Mouse (Mus musculus) mature B cell (primary cell): ENCODE data around the gene 2210011C24Rik.
"Not testable (repeated sequence)": the region's sequence is repeated elsewhere in the genome, so short reads cannot be mapped to it uniquely, and the experiment has no call there.

Experiments used
- in situ Hi-C: fragments of 300-500 bp; cut with MboI; formaldehyde crosslinking; loops from 2 replicates; pipeline ENCODE4 v1.14.3; 2019

2210011C24Rik gene

GRCm38 (mm10) chr8:83992488-83992887 lies 19.5 kb downstream of the 2210011C24Rik start:
- in situ Hi-C loops, result no loop called here

DNA sequence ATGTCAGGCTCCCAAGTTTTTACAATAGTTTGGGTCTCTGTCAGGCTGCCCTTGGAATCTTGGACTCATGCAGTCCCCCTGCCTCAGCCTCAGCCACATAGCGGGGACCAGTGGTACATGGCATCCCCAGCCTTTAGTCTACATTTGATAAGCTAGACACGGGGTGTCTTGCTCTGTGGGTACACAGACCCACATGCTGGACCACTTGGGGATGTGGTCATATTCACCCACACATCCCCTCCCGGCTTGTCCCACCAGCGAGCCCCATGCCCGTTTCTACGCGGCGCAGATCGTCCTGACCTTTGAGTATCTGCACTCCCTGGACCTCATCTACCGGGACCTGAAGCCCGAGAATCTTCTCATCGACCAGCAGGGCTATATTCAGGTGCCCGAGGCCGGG lies 21.8 kb downstream of the 2210011C24Rik start:
- in situ Hi-C loops, result no loop called here

- in situ Hi-C loops, result no loop called here
These were observed 22.7 kb downstream of the 2210011C24Rik start for GRCm38 (mm10) chr8:83989243-83989642.

DNA sequence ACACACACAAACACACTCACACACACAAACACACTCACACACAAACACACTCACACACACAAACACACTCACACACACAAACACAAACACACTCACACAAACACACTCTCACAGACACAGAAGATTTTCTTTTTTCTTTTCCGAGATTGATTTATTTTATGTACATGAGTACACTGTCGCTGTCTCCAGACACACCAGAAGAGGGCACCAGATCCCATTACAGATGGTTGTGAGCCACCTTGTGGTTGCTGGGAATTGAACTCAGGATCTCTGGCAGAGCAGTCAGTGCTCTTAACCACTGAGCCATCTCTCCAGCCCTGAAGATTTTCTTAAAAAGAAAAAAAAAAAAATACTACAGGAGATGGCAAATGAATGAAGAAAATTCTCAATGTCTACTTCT lies 28.7 kb downstream of the 2210011C24Rik start:
- in situ Hi-C loops, result not testable (repeated sequence)

GRCm38 (mm10) chr8:83982449-83982848 lies 29.5 kb downstream of the 2210011C24Rik start:
- in situ Hi-C loops, result no loop called here

- in situ Hi-C loops, result no loop called here
These were observed 30.4 kb downstream of the 2210011C24Rik start for GRCm38 (mm10) chr8:83981533-83981932.

DNA sequence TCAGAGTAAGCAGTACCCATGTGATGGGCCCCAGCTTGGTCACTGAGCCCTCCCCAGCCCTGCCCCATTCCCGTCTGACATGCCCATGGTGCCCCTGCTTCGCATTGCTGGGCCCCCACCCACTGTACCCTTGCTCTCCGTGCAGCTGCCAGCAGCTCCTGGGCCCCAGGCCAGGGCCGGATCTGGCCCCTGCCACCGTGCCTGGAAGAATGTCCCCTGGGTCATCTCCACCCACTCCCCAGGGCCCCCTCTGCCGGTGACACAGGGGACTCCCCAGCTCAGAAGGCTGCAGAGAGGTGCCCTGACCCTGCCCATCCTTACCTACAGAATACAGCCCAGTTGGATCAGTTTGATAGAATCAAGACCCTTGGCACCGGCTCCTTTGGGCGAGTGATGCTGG lies 31.1 kb downstream of the 2210011C24Rik start:
- in situ Hi-C loops, result no loop called here

DNA sequence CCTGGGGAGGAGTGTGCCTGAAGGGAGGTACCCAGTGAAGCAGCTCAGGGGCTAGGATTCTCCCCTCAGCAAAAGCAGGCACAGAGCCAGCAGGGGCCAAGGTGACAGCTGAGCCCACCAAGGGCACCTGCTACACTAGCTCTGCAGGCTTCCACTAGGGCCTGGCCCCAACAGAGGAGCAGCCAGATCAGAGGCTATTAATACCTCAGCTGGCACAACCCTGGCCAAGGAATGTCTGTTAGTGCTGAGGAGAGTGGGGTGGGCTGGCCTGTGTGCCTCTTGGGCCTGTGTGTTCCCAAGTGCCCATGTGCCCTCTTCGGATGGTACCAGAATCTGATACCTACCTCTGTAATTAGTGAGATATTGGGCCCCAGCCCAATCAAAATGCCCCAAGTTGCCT lies 31.7 kb downstream of the 2210011C24Rik start:
- in situ Hi-C loops, result no loop called here

DNA sequence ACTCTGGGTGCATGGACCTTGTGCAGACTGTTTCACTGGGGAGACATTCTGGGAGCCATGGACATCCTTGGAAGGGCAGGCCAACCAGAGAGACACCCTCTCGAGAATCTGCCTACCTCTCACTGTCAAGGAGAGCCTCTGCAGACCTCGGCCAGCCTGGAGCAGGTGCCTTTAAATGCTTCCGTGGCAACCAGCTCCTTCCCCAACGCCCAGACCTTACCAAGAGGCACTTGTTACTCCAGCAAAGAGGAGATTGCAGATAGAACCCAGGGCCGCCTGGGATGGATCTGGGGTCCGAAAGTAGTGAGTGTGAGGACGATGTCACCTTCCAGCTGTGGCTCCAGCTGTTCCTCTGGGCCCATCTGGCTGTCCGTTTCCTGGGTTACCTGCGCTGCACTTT lies 33.8 kb downstream of the 2210011C24Rik start:
- in situ Hi-C loops, result no loop called here

GRCm38 (mm10) chr8:83977646-83978045 lies 34.3 kb downstream of the 2210011C24Rik start:
- in situ Hi-C loops, result no loop called here

DNA sequence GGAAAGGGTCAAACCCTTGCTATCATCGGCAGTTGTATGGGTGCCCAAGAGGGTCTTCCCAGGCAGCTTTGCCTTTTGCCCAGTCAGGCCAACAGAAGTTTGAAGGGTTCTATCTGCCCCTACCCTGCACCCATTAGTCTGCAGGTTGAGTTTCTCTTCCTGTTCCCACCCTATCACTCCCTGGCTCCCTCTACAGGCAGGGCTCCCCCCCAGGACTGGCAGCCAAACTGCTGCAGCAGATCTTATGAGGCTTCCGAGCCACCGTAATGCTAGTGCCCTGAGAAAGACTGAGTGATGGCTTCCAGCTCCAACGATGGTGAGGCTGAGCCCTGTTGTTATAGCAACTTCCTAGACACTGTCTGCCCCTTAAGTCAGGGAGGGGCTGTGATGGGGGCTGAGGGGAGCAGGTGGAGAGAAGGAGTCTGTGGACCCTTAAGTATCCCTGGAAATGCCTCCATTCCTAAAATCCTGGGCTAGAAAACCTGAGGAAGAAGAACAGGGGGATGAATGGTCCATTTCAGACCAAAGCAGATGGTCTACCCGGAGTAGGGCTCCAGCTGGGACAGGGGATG lies 35.1 kb downstream of the 2210011C24Rik start:
- in situ Hi-C loops, result no loop called here

DNA sequence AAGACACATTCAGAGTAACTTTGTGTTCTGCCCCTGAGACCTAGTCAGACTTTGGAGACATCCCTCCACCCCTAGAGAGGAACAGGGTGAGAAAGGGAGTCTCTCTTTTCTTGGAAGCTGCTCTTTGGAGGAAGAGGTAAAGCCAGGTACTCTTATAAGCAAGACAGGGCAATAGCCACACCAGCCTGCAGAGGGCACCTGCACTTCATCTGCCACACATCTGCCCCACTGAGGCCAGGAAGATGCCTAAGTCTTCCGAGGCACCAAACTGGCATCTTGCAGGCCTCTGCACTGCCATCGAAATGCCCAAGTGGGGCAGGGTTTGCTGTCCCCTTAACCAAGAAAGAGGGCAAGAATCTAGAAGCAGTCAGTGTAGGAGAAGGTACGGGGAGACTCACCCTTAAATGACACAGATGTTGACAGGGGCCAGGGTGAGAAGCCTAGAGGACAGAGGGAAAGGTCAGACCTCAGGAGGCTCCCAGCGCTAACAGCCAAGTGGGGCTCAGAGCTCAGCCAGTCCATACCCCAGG lies 35.8 kb downstream of the 2210011C24Rik start:
- in situ Hi-C loops, result no loop called here

- in situ Hi-C loops, result no loop called here
These were observed 37.5 kb downstream of the 2210011C24Rik start for GRCm38 (mm10) chr8:83974521-83974920.

DNA sequence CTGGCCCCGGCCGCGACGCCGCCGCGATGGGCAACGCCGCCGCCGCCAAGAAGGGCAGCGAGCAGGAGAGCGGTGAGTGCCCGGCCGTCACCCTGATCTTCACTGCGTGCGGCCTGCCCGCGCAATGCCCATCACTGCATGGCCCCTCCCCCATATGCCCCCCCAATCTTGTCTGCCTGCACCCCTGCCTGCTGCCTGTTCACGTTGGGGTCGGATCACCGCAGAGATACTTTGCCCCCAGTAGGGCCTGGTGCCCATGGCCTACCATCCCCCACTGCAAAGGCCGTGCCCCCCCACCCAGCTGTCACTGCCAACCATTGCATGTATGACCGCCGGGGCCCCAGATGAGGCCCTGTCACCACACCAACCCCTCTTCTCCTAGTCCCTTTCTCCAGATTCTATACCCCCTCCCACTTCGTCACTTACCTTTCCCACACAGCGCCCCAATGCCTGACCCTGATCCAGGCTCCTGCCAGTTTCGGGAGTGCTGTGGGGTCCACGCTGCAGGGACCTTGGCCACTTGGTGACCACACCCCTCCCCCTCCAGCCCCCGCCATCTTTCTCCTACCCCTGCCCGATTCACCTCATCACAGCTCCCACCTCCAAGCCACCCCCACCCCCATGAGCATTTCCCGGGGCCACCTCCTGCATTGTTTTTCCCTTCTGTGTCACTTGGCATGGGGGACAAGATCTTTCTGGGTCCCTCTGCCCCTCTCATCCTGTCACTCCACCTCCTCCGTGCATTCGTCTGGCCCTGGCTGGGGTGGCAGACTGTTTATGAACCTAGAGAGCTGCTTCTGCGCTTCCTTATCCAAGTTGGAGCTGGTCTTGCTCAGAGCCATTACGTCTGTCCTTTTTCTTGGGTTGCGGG lies 38.6 kb downstream of the 2210011C24Rik start:
- in situ Hi-C loops, result no loop called here

- in situ Hi-C loops, result no loop called here
These were observed 39.5 kb downstream of the 2210011C24Rik start, which contains the start of gene Prkaca for GRCm38 (mm10) chr8:83972150-83973120. TSS of gene Prkaca (plus strand) at chr8:83972993.

- in situ Hi-C loops, result no loop called here
These were observed 40.3 kb downstream of the 2210011C24Rik start for GRCm38 (mm10) chr8:83971661-83972060.

GRCm38 (mm10) chr8:83971121-83971520 lies 40.9 kb downstream of the 2210011C24Rik start:
- in situ Hi-C loops, result no loop called here

GRCm38 (mm10) chr8:83967701-83968100 lies 44.3 kb downstream of the 2210011C24Rik start:
- in situ Hi-C loops, result no loop called here

- in situ Hi-C loops, result no loop called here
These were observed 47.8 kb downstream of the 2210011C24Rik start for GRCm38 (mm10) chr8:83964015-83964765.
